Mouse (Mus musculus): ENCODE measurements at regions not wholly inside any gene's neighbourhood (a gene's known extent, or its start where the extent isn't known, plus 50 kb on each side); places are given as distances from the start of the nearest gene placed in this dataset.

GRCm38 (mm10) chr10:120640847-120641246, 164.6 kb upstream of the Hmga2 start:
- no peak for TF ChIP-seq POLR2A (IDR thresholded peaks at IDR 0.05; ENCODE audit: low read depth, low read length)
- no peak for TF ChIP-seq CTCF (conservative IDR thresholded peaks at IDR 0.05; ENCODE audit: insufficient read depth, insufficient read length, low read depth, low read length)

Data from kidney, adult 2 months (tissue).